Mouse (Mus musculus): ENCODE measurements around the gene Kcp. TPM values are rescaled to one million over a fixed set of nuclear protein-coding genes. Genes with fewer than 3 reads are reported as not detected.

The Kcp gene
- polyA plus RNA-seq, 1 experiment = 3.0 TPM

- DNase-seq = no peak
- Histone ChIP-seq H3K4me1 (replicated peaks; ENCODE audit: control insufficient read depth, insufficient read depth, low read length) (peaks cover 27% of the 10 kb centered on the region), H3K27me3 (ENCODE audit: control insufficient read depth, insufficient read depth, low read length) (peaks cover 19% of the 10 kb centered on the region), H3K36me3 (ENCODE audit: control insufficient read depth, insufficient read depth, low read length) (no peaks in the 10 kb centered on the region), H3K4me3 (ENCODE audit: control insufficient read depth, insufficient read depth, low read length) (peak overlapping the region; percentile 21), H3K27ac (ENCODE audit: control insufficient read depth, insufficient read depth, low read length) (no peak overlapping the region)
- 5% methylated on average over 2 of the region's 2 CpGs for WGBS
- no peak for TF ChIP-seq CTCF (IDR thresholded peaks at IDR 0.05; ENCODE audit: borderline replicate concordance, control insufficient read depth, extremely low read depth, insufficient read depth, low read length, poor library complexity)
- no peak for TF ChIP-seq POLR2A (IDR thresholded peaks at IDR 0.05; ENCODE audit: control insufficient read depth, extremely low read depth, insufficient read depth, low read length, poor library complexity)
Observed at GRCm38 (mm10) chr6:29529444-29529820, 21.7 kb upstream of the Kcp start.

GRCm38 (mm10) chr6:29528561-29529443 lies 21.1 kb upstream of the Kcp start:
- Histone ChIP-seq H3K4me3 (ENCODE audit: control insufficient read depth, insufficient read depth, low read length) (peak overlapping the region; percentile 21), H3K36me3 (ENCODE audit: control insufficient read depth, insufficient read depth, low read length) (no peaks in the 10 kb centered on the region), H3K27me3 (ENCODE audit: control insufficient read depth, insufficient read depth, low read length) (peaks cover 19% of the 10 kb centered on the region), H3K27ac (ENCODE audit: control insufficient read depth, insufficient read depth, low read length) (no peak overlapping the region), H3K4me1 (replicated peaks; ENCODE audit: control insufficient read depth, insufficient read depth, low read length) (peaks cover 27% of the 10 kb centered on the region)
- WGBS = 11% methylated on average over 13 of the region's 13 CpGs
- DNase-seq = no peak
- TF ChIP-seq POLR2A (IDR thresholded peaks at IDR 0.05; ENCODE audit: control insufficient read depth, extremely low read depth, insufficient read depth, low read length, poor library complexity) (no peak), CTCF (IDR thresholded peaks at IDR 0.05; ENCODE audit: borderline replicate concordance, control insufficient read depth, extremely low read depth, insufficient read depth, low read length, poor library complexity) (no peak)

DNA sequence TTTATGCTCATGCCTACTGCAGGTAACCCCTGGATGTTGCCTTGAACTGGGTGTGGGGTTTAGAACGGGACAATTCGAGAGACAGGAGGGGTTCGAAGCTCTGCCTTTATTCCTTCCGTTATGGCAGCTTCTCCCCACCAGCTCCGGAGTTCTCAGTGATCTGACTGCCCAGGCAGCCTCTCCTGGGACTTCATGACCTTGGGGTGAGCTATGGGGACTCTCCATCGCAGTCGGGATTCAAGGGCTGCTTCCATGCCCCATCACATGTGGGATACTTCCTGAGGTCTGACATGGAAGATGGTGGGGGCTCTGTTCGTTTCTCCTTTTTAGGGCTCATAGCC lies 20.4 kb upstream of the Kcp start:
- no peak for DNase-seq
- H3K36me3 ChIP-seq (ENCODE audit: control insufficient read depth, insufficient read depth, low read length) = no peaks in the 10 kb centered on the region
- no peak for TF ChIP-seq CTCF (IDR thresholded peaks at IDR 0.05; ENCODE audit: borderline replicate concordance, control insufficient read depth, extremely low read depth, insufficient read depth, low read length, poor library complexity)
- TF ChIP-seq POLR2A (IDR thresholded peaks at IDR 0.05; ENCODE audit: control insufficient read depth, extremely low read depth, insufficient read depth, low read length, poor library complexity) = no peak
- H3K27me3 ChIP-seq (ENCODE audit: control insufficient read depth, insufficient read depth, low read length) = peaks cover 19% of the 10 kb centered on the region
- peaks cover 27% of the 10 kb centered on the region for H3K4me1 ChIP-seq (replicated peaks; ENCODE audit: control insufficient read depth, insufficient read depth, low read length)
- H3K27ac ChIP-seq (ENCODE audit: control insufficient read depth, insufficient read depth, low read length) = no peak overlapping the region; the same call in 1 of the 2 replicates
- H3K4me3 ChIP-seq (ENCODE audit: control insufficient read depth, insufficient read depth, low read length) = peak overlapping the region; percentile 66; the same call in 1 of the 2 replicates
- WGBS = 5% methylated on average over 8 of the region's 8 CpGs

- 8% methylated on average over 34 of the region's 34 CpGs for WGBS
- Histone ChIP-seq H3K36me3 (ENCODE audit: control insufficient read depth, insufficient read depth, low read length) (no peaks in the 10 kb centered on the region), H3K4me1 (replicated peaks; ENCODE audit: control insufficient read depth, insufficient read depth, low read length) (peaks cover 27% of the 10 kb centered on the region), H3K27me3 (ENCODE audit: control insufficient read depth, insufficient read depth, low read length) (peaks cover 19% of the 10 kb centered on the region), H3K4me3 (ENCODE audit: control insufficient read depth, insufficient read depth, low read length) (peak overlapping the region; percentile 66), H3K27ac (ENCODE audit: control insufficient read depth, insufficient read depth, low read length) (no peak overlapping the region; the same call in 1 of the 2 replicates)
- no peak for TF ChIP-seq POLR2A (IDR thresholded peaks at IDR 0.05; ENCODE audit: control insufficient read depth, extremely low read depth, insufficient read depth, low read length, poor library complexity)
- TF ChIP-seq CTCF (IDR thresholded peaks at IDR 0.05; ENCODE audit: borderline replicate concordance, control insufficient read depth, extremely low read depth, insufficient read depth, low read length, poor library complexity) = no peak
- DNase-seq = no peak
Observed at GRCm38 (mm10) chr6:29527361-29528164, 19.8 kb upstream of the Kcp start.

GRCm38 (mm10) chr6:29526281-29527251 lies 18.8 kb upstream of the Kcp start, which contains the start of gene Irf5:
Irf5 (plus strand) TSS chr6:29526625.
- Histone ChIP-seq H3K27ac (ENCODE audit: control insufficient read depth, insufficient read depth, low read length) (no peak within 1 kb of the TSS), H3K36me3 (ENCODE audit: control insufficient read depth, insufficient read depth, low read length) (no peaks in the 10 kb centered on the region), H3K4me1 (replicated peaks; ENCODE audit: control insufficient read depth, insufficient read depth, low read length) (peaks cover 27% of the 10 kb centered on the region), H3K27me3 (ENCODE audit: control insufficient read depth, insufficient read depth, low read length) (peaks cover 19% of the 10 kb centered on the region), H3K4me3 (ENCODE audit: control insufficient read depth, insufficient read depth, low read length) (peak within 1 kb of the TSS; percentile 66)
- TF ChIP-seq CTCF (IDR thresholded peaks at IDR 0.05; ENCODE audit: borderline replicate concordance, control insufficient read depth, extremely low read depth, insufficient read depth, low read length, poor library complexity) (peak; percentile 12; the same call in 1 of the 2 replicates), POLR2A (IDR thresholded peaks at IDR 0.05; ENCODE audit: control insufficient read depth, extremely low read depth, insufficient read depth, low read length, poor library complexity) (no peak)
- WGBS = 2% methylated on average over 94 of the region's 96 CpGs
- DNase-seq = peak; percentile 40

Data from thymus, adult 2 months (tissue).